Mouse (Mus musculus): ENCODE results near the gene Hist1h2af. TPM values are rescaled to one million over a fixed set of nuclear protein-coding genes. Genes with fewer than 3 reads are reported as not detected.
A peak's percentile ranks its signal among the peaks of the same experiment; 100 is the strongest.

The Hist1h2af gene
- polyA plus RNA-seq, 1 experiment from 2014 or later = 7.8 TPM

DNA sequence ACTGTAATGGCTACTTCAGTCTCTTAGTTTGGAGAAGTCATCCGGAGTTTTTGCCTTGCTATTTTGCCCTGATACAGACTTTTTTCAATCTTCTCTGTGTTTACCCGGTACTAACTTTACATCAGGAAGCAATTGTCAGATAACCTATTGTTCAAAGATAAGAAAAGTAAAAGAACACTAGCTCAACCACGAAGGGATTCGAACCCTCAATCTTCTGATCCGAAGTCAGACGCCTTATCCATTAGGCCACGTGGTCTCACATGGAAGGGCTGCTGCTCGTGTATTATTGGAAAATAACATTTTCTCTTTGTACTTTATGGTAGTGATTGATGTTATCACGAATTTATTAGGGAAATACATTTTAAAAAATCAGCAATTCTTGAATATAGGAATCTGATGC is 29.9 kb upstream of the Hist1h2af start:
- H3K4me3 ChIP-seq (ENCODE audit: low read depth, low read length) = 0 out of 2 replicates have a peak overlapping the region, but pooled peaks have one; percentile 3
- under 1% methylated on average over 9 of the region's 9 CpGs for WGBS
- DNase-seq (ENCODE audit: low spot score) (peak; percentile 91), ATAC-seq (replicated peaks; ENCODE audit: insufficient number of reproducible peaks, low FRiP score, low TSS enrichment, low read depth) (no peak)
- no peaks in the 10 kb centered on the region for H3K4me1 ChIP-seq (ENCODE audit: control insufficient read depth, insufficient read depth, low read length)
- no peaks in the 10 kb centered on the region for H3K27me3 ChIP-seq (ENCODE audit: control insufficient read depth, insufficient read depth, low read length)
- H3K27ac ChIP-seq (replicated peaks; ENCODE audit: low read depth, low read length) = no peak overlapping the region
- no peak overlapping the region for H3K4me2 ChIP-seq (ENCODE audit: low read depth, low read length)
- H3K9me3 ChIP-seq (replicated peaks; ENCODE audit: control insufficient read depth, low read length) = no peaks in the 10 kb centered on the region
- H3K9ac ChIP-seq (replicated peaks; ENCODE audit: low read length) = no peak overlapping the region
- H3K36me3 ChIP-seq (replicated peaks; ENCODE audit: control insufficient read depth, insufficient read depth, low read depth, low read length) = no peaks in the 10 kb centered on the region

DNA sequence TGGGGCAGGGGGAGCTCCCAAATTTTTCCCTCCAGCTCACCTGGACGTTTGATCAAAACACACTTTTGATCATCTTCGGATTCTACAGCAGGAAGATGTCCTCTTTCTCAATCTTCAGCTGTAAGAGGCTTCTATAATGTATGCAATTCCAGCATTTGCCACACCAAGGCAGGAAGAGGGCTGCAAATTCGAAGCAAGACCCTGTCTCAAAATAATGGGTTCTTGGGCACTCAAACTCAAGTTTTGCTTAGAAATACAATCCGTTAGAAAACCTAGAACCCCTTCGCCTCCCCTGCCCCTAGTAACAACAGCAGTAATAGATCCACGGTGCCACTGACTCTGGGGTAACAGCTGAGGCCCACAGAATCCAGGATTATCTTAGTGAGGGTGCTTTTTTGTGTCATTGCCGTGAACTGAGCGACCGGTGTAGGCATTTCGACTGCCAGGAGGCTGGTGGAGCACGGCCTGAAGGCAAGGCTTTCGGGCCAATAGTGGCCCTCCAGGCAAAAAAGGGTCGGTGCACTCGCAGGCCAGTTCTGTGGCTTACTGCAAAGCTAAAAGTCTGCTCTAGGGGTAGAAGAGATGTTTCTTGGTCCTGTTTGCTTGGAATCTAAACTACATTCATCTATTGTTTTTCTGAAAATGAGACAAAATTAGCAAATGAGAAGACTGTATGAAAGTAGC is 27.9 kb upstream of the Hist1h2af start:
- ATAC-seq (replicated peaks; ENCODE audit: insufficient number of reproducible peaks, low FRiP score, low TSS enrichment, low read depth) (peak; percentile 36; the same call in 1 of the 2 replicates), DNase-seq (ENCODE audit: low spot score) (peak; percentile 58)
- Histone ChIP-seq H3K27me3 (ENCODE audit: control insufficient read depth, insufficient read depth, low read length) (no peaks in the 10 kb centered on the region), H3K4me3 (ENCODE audit: low read depth, low read length) (peak overlapping the region; percentile 31), H3K27ac (replicated peaks; ENCODE audit: low read depth, low read length) (no peak overlapping the region), H3K36me3 (replicated peaks; ENCODE audit: control insufficient read depth, insufficient read depth, low read depth, low read length) (no peaks in the 10 kb centered on the region), H3K9me3 (replicated peaks; ENCODE audit: control insufficient read depth, low read length) (no peaks in the 10 kb centered on the region), H3K4me1 (ENCODE audit: control insufficient read depth, insufficient read depth, low read length) (no peaks in the 10 kb centered on the region), H3K9ac (replicated peaks; ENCODE audit: low read length) (peak overlapping the region; percentile 20; the same call in 1 of the 2 replicates), H3K4me2 (ENCODE audit: low read depth, low read length) (peak overlapping the region; percentile 48)
- 3% methylated on average over 14 of the region's 14 CpGs for WGBS

DNA sequence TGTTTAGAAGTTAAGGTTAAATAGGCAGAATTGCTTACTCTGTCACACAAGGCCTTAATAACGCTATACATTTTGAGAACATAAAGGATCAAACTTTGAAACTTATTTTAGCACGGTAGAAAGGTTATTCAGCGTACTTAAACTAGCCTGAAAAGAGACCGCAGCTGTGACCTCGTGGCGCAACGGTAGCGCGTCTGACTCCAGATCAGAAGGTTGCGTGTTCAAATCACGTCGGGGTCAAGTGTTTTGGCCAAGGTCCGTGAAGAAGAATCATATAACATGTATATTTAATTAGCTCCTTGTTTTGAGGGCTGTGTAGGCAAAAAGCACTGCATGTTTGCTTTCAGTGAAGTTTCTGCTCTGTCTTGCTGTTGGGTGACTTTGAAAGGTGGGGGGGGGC is 27.4 kb upstream of the Hist1h2af start:
- DNase-seq (ENCODE audit: low spot score) = peak; percentile 89
- Histone ChIP-seq H3K9ac (replicated peaks; ENCODE audit: low read length) (no peak overlapping the region), H3K4me2 (ENCODE audit: low read depth, low read length) (no peak overlapping the region; the same call in 1 of the 2 replicates), H3K27ac (replicated peaks; ENCODE audit: low read depth, low read length) (no peak overlapping the region), H3K4me1 (ENCODE audit: control insufficient read depth, insufficient read depth, low read length) (no peaks in the 10 kb centered on the region), H3K36me3 (replicated peaks; ENCODE audit: control insufficient read depth, insufficient read depth, low read depth, low read length) (no peaks in the 10 kb centered on the region), H3K4me3 (ENCODE audit: low read depth, low read length) (peak overlapping the region; percentile 31; the same call in 1 of the 2 replicates), H3K27me3 (ENCODE audit: control insufficient read depth, insufficient read depth, low read length) (no peaks in the 10 kb centered on the region), H3K9me3 (replicated peaks; ENCODE audit: control insufficient read depth, low read length) (no peaks in the 10 kb centered on the region)
- WGBS = 1% methylated on average over 13 of the region's 13 CpGs
- ATAC-seq (replicated peaks; ENCODE audit: insufficient number of reproducible peaks, low FRiP score, low TSS enrichment, low read depth) = no peak

DNA sequence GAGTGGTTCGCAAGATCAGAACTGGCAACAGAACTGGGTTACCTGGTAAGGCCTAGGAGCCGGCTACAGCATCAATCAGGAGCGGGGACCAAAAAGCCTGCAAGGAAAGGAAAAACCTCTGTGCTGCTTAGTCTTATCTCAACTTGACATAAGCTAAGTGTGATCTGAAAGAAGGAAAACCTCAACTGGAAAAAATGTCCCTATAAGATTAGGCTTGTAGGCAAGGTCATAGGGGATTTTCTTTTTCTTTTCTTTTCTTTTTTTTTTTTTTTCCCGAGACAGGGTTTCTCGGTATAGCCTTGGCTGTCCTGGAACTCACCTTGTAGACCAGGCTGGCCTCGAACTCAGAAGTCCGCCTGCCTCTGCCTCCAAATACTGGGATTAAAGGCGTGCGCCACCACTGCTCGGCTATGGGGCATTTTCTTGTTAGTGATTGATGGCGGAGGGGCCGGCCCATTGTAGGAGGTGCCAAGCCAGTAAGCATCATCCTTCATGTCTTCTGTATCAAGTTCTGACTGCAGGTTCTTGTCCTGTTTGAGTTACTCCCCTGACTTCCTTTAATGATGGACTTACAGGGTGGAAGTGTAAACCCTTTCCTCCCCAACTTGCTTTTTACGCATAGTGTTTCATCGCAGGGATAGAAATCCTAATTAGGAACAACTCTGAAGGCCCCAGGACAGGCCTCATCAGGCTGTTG is 26.7 kb upstream of the Hist1h2af start:
- Histone ChIP-seq H3K9me3 (replicated peaks; ENCODE audit: control insufficient read depth, low read length) (no peaks in the 10 kb centered on the region), H3K4me3 (ENCODE audit: low read depth, low read length) (no peak overlapping the region), H3K36me3 (replicated peaks; ENCODE audit: control insufficient read depth, insufficient read depth, low read depth, low read length) (no peaks in the 10 kb centered on the region), H3K9ac (replicated peaks; ENCODE audit: low read length) (no peak overlapping the region), H3K4me2 (ENCODE audit: low read depth, low read length) (no peak overlapping the region; the same call in 1 of the 2 replicates), H3K27me3 (ENCODE audit: control insufficient read depth, insufficient read depth, low read length) (no peaks in the 10 kb centered on the region), H3K27ac (replicated peaks; ENCODE audit: low read depth, low read length) (no peak overlapping the region), H3K4me1 (ENCODE audit: control insufficient read depth, insufficient read depth, low read length) (no peaks in the 10 kb centered on the region)
- no peak for ATAC-seq (replicated peaks; ENCODE audit: insufficient number of reproducible peaks, low FRiP score, low TSS enrichment, low read depth)
- 14% methylated on average over 14 of the region's 14 CpGs for WGBS
- DNase-seq (ENCODE audit: low spot score) = no peak

DNA sequence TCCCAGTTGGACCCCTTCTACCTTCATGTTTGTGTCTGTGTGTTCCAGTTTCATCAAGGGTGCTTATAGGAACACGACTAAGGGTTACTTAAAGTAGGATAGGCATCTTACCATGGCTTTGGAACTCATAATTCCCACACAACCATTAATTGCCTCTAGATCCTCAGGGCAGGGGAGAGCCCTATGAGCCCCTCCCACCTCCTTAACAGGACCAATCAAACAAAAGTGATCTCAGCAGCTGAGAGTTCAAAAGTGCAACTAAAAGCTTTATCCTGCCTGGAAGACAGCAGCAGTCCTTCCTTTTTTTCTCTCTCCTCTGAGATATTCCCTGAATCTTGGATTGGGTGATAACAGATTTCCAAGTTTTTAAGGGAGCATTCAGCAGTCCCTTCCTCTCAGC is 23.6 kb upstream of the Hist1h2af start:
- H3K4me3 ChIP-seq (ENCODE audit: low read depth, low read length) = no peak overlapping the region
- WGBS = 57% methylated on average over 1 of the region's 1 CpGs
- no peaks in the 10 kb centered on the region for H3K9me3 ChIP-seq (replicated peaks; ENCODE audit: control insufficient read depth, low read length)
- H3K36me3 ChIP-seq (replicated peaks; ENCODE audit: control insufficient read depth, insufficient read depth, low read depth, low read length) = no peaks in the 10 kb centered on the region
- no peak overlapping the region for H3K27ac ChIP-seq (replicated peaks; ENCODE audit: low read depth, low read length)
- no peaks in the 10 kb centered on the region for H3K27me3 ChIP-seq (ENCODE audit: control insufficient read depth, insufficient read depth, low read length)
- no peak for DNase-seq (ENCODE audit: low spot score)
- no peak for ATAC-seq (replicated peaks; ENCODE audit: insufficient number of reproducible peaks, low FRiP score, low TSS enrichment, low read depth)
- H3K4me1 ChIP-seq (ENCODE audit: control insufficient read depth, insufficient read depth, low read length) = no peaks in the 10 kb centered on the region
- no peak overlapping the region for H3K4me2 ChIP-seq (ENCODE audit: low read depth, low read length)
- H3K9ac ChIP-seq (replicated peaks; ENCODE audit: low read length) = no peak overlapping the region

DNA sequence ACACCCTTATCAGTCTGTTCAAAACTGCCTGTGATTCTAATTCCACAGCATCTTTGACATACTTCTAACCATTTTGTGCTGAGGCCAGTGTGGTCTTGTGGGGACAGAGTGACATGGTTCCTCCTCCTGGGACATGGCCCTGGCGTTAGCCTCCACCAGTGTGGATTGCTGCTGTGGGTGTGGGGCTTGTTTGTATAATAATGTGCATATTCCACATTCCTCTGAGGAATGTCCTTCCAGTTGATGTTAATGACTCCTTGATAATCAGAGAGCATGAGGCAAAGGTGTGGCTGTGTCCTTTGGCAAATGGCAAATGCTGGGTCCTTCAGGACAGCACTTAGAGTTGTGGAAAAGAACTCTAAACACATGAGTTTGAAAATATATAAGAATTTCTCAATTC is 20.2 kb upstream of the Hist1h2af start:
- no peak overlapping the region for H3K4me3 ChIP-seq (ENCODE audit: low read depth, low read length)
- no peak overlapping the region for H3K9ac ChIP-seq (replicated peaks; ENCODE audit: low read length)
- no peaks in the 10 kb centered on the region for H3K4me1 ChIP-seq (ENCODE audit: control insufficient read depth, insufficient read depth, low read length)
- H3K27me3 ChIP-seq (ENCODE audit: control insufficient read depth, insufficient read depth, low read length) = no peaks in the 10 kb centered on the region
- DNase-seq (ENCODE audit: low spot score) = no peak
- no peak for ATAC-seq (replicated peaks; ENCODE audit: insufficient number of reproducible peaks, low FRiP score, low TSS enrichment, low read depth)
- H3K36me3 ChIP-seq (replicated peaks; ENCODE audit: control insufficient read depth, insufficient read depth, low read depth, low read length) = no peaks in the 10 kb centered on the region
- no peak overlapping the region for H3K27ac ChIP-seq (replicated peaks; ENCODE audit: low read depth, low read length)
- no peak overlapping the region for H3K4me2 ChIP-seq (ENCODE audit: low read depth, low read length)
- no peaks in the 10 kb centered on the region for H3K9me3 ChIP-seq (replicated peaks; ENCODE audit: control insufficient read depth, low read length)
- WGBS = 95% methylated on average over 1 of the region's 1 CpGs

DNA sequence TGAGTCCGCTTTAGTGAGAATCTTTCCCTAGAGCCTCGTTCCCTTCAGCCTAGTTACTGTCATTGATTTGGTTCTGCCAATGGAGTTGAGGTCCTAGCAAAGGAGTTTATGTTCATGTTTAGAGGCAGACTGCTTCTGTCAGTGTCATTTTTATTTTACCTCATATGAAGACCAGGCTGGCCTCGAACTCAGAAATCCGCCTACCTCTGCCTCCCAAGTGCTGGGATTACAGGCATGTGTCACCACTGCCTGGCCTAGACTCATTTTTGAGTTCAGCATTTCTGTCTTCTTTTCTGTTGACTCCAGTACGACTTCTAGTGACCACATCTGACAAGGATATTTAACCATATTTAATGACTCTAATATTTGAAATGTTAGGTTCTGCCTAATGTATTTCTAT is 18.4 kb upstream of the Hist1h2af start:
- WGBS = 74% methylated on average over 5 of the region's 5 CpGs
- H3K27me3 ChIP-seq (ENCODE audit: control insufficient read depth, insufficient read depth, low read length) = no peaks in the 10 kb centered on the region
- H3K27ac ChIP-seq (replicated peaks; ENCODE audit: low read depth, low read length) = no peak overlapping the region
- no peaks in the 10 kb centered on the region for H3K36me3 ChIP-seq (replicated peaks; ENCODE audit: control insufficient read depth, insufficient read depth, low read depth, low read length)
- H3K4me2 ChIP-seq (ENCODE audit: low read depth, low read length) = no peak overlapping the region
- no peak for DNase-seq (ENCODE audit: low spot score)
- no peak overlapping the region for H3K9ac ChIP-seq (replicated peaks; ENCODE audit: low read length)
- H3K9me3 ChIP-seq (replicated peaks; ENCODE audit: control insufficient read depth, low read length) = no peaks in the 10 kb centered on the region
- H3K4me1 ChIP-seq (ENCODE audit: control insufficient read depth, insufficient read depth, low read length) = no peaks in the 10 kb centered on the region
- no peak for ATAC-seq (replicated peaks; ENCODE audit: insufficient number of reproducible peaks, low FRiP score, low TSS enrichment, low read depth)
- H3K4me3 ChIP-seq (ENCODE audit: low read depth, low read length) = no peak overlapping the region

Measured in embryonic facial prominence, embryonic 11.5 days (tissue).